Mouse (Mus musculus) kidney, adult 8-10 months (tissue): ENCODE data around the gene Plekha5.
"Not testable (repeated sequence)": the region's sequence is repeated elsewhere in the genome, so short reads cannot be mapped to it uniquely, and the experiment has no call there.

Experiments
- DNase-seq, 2 experiments: peaks; one replicate each; pipeline ENCODE4 v3.0.0; 2022

Gene Plekha5

GRCm38 (mm10) chr6:140533606-140534005, 109.8 kb downstream of the Plekha5 start:
- DNase-seq: no peak

GRCm38 (mm10) chr6:140535504-140535903, 111.7 kb downstream of the Plekha5 start:
- DNase-seq: no peak

- DNase-seq: no peak
Observed at GRCm38 (mm10) chr6:140541919-140542318, 118.1 kb downstream of the Plekha5 start.

DNA sequence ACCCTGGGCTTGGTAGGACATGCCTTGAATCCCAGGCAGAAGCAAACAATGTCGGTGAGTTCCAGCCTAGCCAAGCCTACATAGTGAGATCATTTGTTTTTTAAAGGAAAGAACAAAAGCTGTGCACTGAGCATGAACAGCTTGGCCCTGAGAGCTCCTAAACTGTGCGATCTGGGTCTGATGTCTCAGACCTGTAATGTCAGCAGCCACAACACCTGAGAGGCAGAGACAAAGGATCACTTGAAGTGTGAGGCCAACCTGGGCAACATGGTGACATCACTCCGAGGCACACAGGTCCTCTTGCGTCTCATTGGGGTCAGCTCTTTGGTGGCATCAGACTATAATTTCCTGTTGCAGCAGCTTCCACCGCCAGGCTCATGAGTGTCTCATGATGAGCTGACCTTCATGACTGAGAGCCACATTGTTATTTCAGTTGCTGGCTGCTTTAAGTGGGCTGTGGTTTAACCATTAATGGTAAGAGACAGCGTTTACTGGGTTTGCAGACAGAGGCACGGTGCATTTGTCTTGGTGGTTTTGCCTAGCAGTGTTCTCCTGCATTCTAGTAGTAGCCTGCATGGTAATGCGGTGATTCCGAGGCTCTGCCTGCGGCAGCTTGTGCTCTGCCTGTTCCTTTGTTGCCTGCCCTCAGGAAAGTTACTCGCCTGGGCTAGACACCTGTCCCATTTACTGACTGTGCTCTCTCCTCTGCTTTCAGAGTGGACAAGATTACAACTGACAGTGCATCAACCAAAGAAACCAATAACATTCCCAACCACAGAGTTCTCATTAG, 119.3 kb downstream of the Plekha5 start:
- no peak for DNase-seq

GRCm38 (mm10) chr6:140546095-140546494, 122.2 kb downstream of the Plekha5 start:
- no peak for DNase-seq

- peak; percentile 60 to 61 for DNase-seq
Observed at GRCm38 (mm10) chr6:140546648-140547201, 122.9 kb downstream of the Plekha5 start.

GRCm38 (mm10) chr6:140547203-140547944, 123.5 kb downstream of the Plekha5 start:
- no peak for DNase-seq

- no peak for DNase-seq
Observed at GRCm38 (mm10) chr6:140548082-140548769, 124.4 kb downstream of the Plekha5 start.

GRCm38 (mm10) chr6:140550741-140551140, 126.9 kb downstream of the Plekha5 start:
- DNase-seq: no peak

- DNase-seq: no peak
Observed at GRCm38 (mm10) chr6:140554261-140554660, 130.4 kb downstream of the Plekha5 start.

DNA sequence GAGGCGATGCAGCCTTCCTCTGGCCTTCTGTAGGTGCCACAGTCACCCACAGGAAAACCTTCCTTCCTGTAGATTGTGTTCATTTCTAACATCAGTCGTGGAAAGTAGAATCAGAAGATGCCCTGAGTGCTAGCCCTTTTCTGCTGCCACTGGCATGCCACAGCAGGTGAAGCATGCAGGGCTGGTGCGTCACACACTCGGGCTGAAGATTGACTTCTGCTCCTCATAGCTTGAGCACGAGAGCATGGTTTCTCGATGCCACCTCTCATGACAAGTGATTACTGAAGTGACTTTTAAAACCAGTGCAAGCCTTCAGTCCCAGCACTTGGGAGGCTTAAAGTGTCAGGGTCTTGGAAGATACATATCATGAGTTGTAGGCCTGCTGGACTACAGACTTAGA, 135.6 kb downstream of the Plekha5 start:
- DNase-seq: no peak

- no peak for DNase-seq
Observed at GRCm38 (mm10) chr6:140561151-140561916, 137.5 kb downstream of the Plekha5 start.

DNA sequence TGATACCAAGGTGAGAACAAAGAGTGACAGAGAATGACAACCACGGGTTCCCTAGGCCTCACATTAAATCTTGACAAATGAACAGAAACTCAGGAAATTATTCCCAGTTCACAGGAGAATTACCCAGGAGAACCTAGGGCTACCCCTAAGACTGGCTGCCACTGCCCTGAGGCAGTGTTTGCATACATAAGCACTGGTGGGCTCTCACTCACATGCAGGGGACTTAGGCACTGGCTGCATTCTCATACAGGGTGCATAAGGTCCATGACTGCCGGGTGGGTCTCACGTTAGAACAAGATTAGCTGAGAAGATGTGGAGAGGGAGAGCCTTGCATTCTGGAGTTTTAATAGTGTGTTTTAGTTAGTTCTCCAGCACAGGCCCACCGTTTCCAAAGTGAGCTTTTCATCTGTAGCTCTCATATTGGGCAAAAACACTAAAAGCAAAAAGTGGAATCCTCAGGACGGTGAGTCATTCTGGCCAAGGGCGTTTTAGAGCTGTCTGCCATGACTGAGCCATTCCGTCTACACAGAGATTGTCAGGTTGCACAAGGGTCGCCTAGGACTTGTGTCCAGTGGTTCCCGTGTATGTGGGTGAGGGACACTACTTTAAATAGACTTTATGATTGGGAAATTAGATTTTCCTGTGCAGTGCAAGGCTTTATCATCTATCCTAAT, 138.2 kb downstream of the Plekha5 start:
- DNase-seq: no peak

- no peak for DNase-seq
Observed at GRCm38 (mm10) chr6:140567199-140567598, 143.3 kb downstream of the Plekha5 start.

DNA sequence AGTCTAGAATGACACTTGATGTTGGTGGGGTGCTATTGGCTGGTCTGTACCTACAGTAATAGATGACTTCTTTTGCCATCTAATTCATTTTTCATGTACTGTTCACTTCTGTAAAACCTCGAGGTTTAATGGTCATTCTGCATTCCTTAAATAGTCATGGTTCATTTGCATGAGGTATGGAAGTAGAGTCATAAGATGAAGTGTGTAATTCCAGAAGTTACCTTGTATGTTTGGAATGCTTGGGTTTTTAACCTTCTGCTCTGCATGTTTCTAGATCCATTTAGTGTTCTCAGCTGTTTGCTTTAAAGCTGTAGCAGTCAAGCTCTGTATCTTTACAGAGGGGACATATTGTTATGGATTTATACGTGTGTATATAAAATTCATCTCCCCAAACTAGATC, 144.0 kb downstream of the Plekha5 start:
- no peak for DNase-seq

DNA sequence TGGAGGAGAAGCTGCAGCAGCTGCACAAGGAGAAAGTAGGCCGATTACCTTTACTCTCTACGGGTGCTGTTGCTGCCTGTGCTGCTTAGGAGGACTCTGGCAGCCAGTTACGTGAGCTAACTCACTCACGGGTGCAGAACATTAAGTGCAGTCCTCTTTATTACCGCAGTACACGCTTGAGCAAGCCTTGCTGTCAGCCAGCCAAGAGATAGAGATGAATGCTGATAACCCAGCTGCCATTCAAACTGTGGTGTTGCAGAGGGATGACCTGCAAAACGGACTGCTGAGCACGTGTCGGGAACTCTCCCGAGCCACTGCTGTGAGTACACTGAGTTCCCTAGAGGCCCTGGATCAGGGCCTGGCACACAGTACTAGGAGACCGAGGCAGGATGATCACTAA, 146.3 kb downstream of the Plekha5 start:
- DNase-seq: peak; percentile 64 to 73

- no peak for DNase-seq
Observed at GRCm38 (mm10) chr6:140574943-140575342, 151.1 kb downstream of the Plekha5 start.

GRCm38 (mm10) chr6:140576133-140576532, 152.3 kb downstream of the Plekha5 start:
- DNase-seq: no peak

- no peak for DNase-seq
Observed at GRCm38 (mm10) chr6:140576961-140577821, 153.3 kb downstream of the Plekha5 start.

- DNase-seq: no peak
Observed at GRCm38 (mm10) chr6:140577822-140578170, 153.9 kb downstream of the Plekha5 start.

- DNase-seq: not testable (repeated sequence)
Observed at GRCm38 (mm10) chr6:140578985-140579384, 155.1 kb downstream of the Plekha5 start.
